In genomic region chr10:4625300-4625699, GRCm38 (mm10) we compare ENCODE assay signal across 18 mouse cellular contexts. TPM values are rescaled to one million over a fixed set of nuclear protein-coding genes. Genes with fewer than 3 reads are reported as not detected.
A peak's percentile ranks its signal among the peaks of the same experiment; 100 is the strongest.
DNase-seq lines count a peak whose midpoint lies in the region; ATAC-seq and TF ChIP-seq lines count a peak whose summit lies in the region.
"Had no signal": no experiment of that assay in that cellular context is flagged by ENCODE, and none has a peak within 500 bp of the region (broad histone marks: within the 10 kb centered on the region; RNA-seq: fewer than 3 reads in every experiment).

No protein-coding gene starts in this region.

- no peaks in the 10 kb centered on the region for H3K27me3 ChIP-seq in intestine, embryonic 14.5 days (replicated peaks; ENCODE audit: control insufficient read depth, insufficient read depth, low read length)
- H3K27me3 ChIP-seq in intestine, embryonic 15.5 days (replicated peaks): no peaks in the 10 kb centered on the region
- H3K27me3 ChIP-seq in liver, embryonic 13.5 days: no peaks in the 10 kb centered on the region
- no peaks in the 10 kb centered on the region for H3K27me3 ChIP-seq in liver, embryonic 12.5 days (replicated peaks)
- H3K27me3 ChIP-seq in stomach, embryonic 15.5 days (replicated peaks): no peaks in the 10 kb centered on the region
- no peaks in the 10 kb centered on the region for H3K27me3 ChIP-seq in stomach, postnatal 0 days (ENCODE audit: control insufficient read depth, insufficient read depth, low read length)
- H3K27me3 ChIP-seq: embryonic facial prominence, embryonic 12.5 days; forebrain, embryonic 15.5 days had no signal

- no peak for TF ChIP-seq EP300 in stomach, postnatal 0 days (optimal IDR thresholded peaks at IDR 0.05)

- ATAC-seq in intestine, embryonic 14.5 days (replicated peaks; ENCODE audit: low FRiP score, low TSS enrichment, low read depth): no peak
- no peak for ATAC-seq in intestine, embryonic 15.5 days
- peak; percentile 48 for ATAC-seq in liver, embryonic 13.5 days (ENCODE audit: low read depth)
- no peak for ATAC-seq in liver, embryonic 12.5 days
- 0 out of 2 replicates have a peak, but pooled peaks have one; percentile 22 for ATAC-seq in stomach, embryonic 15.5 days (ENCODE audit: insufficient read depth, low FRiP score, low read depth)
- ATAC-seq in stomach, postnatal 0 days (ENCODE audit: low FRiP score, low TSS enrichment): no peak
- ATAC-seq: forebrain, embryonic 15.5 days had no signal

- no peaks in the 10 kb centered on the region for H3K4me1 ChIP-seq in intestine, embryonic 14.5 days (replicated peaks; ENCODE audit: control insufficient read depth, insufficient read depth, low read length)
- no peaks in the 10 kb centered on the region for H3K4me1 ChIP-seq in intestine, embryonic 15.5 days (replicated peaks)
- no peaks in the 10 kb centered on the region for H3K4me1 ChIP-seq in liver, embryonic 13.5 days (replicated peaks)
- H3K4me1 ChIP-seq in liver, embryonic 12.5 days: no peaks in the 10 kb centered on the region
- H3K4me1 ChIP-seq in stomach, embryonic 15.5 days: no peaks in the 10 kb centered on the region
- H3K4me1 ChIP-seq in stomach, postnatal 0 days (replicated peaks; ENCODE audit: control insufficient read depth, insufficient read depth): no peaks in the 10 kb centered on the region
- H3K4me1 ChIP-seq: embryonic facial prominence, embryonic 12.5 days; forebrain, embryonic 15.5 days had no signal

- H3K27ac ChIP-seq in intestine, embryonic 14.5 days (ENCODE audit: low read depth): no peak overlapping the region
- no peak overlapping the region for H3K27ac ChIP-seq in intestine, embryonic 15.5 days
- no peak overlapping the region for H3K27ac ChIP-seq in liver, embryonic 13.5 days
- no peak overlapping the region for H3K27ac ChIP-seq in liver, embryonic 12.5 days
- H3K27ac ChIP-seq in stomach, embryonic 15.5 days: no peak overlapping the region
- H3K27ac ChIP-seq in stomach, postnatal 0 days (replicated peaks): no peak overlapping the region
- H3K27ac ChIP-seq: embryonic facial prominence, embryonic 12.5 days; forebrain, embryonic 15.5 days had no signal

- 53% methylated on average over 6 of the region's 6 CpGs for WGBS in intestine, embryonic 14.5 days
- 39% methylated on average over 6 of the region's 6 CpGs for WGBS in intestine, embryonic 15.5 days
- WGBS in liver, embryonic 13.5 days (ENCODE audit: insufficient replicate concordance): 54% methylated on average over 6 of the region's 6 CpGs
- WGBS in liver, embryonic 12.5 days (ENCODE audit: insufficient replicate concordance): 54% methylated on average over 6 of the region's 6 CpGs
- 56% methylated on average over 6 of the region's 6 CpGs for whole genome bisulfite sequencing in stomach, embryonic 15.5 days
- WGBS in stomach, postnatal 0 days: 47% methylated on average over 6 of the region's 6 CpGs

- peak; percentile 44 for DNase-seq in intestine, embryonic 14.5 days (ENCODE audit: low spot score)
- no peak for DNase-seq in liver, embryonic 13.5 days
- DNase-seq in stomach, postnatal 0 days (ENCODE audit: low spot score): no peak
- no peak for DNase-seq in cerebellum, adult 9-11 months
- DNase-seq: adrenal gland, postnatal 10 days; B cell, adult 2 months; cerebellum, adult 11 months; cerebellum, adult 8-10 months; cerebellum, postnatal 25 days; gastrocnemius, postnatal 36 days; heart, adult 11 months; heart, postnatal 10 days; heart, postnatal 4 days had no signal

- no peak overlapping the region for H3K4me3 ChIP-seq in intestine, embryonic 14.5 days (ENCODE audit: low read depth, low read length)
- no peak overlapping the region for H3K4me3 ChIP-seq in intestine, embryonic 15.5 days (replicated peaks)
- H3K4me3 ChIP-seq in liver, embryonic 13.5 days (replicated peaks): no peak overlapping the region
- H3K4me3 ChIP-seq in liver, embryonic 12.5 days: no peak overlapping the region
- no peak overlapping the region for H3K4me3 ChIP-seq in stomach, embryonic 15.5 days (replicated peaks)
- no peak overlapping the region for H3K4me3 ChIP-seq in stomach, postnatal 0 days (ENCODE audit: low read depth, low read length)
- H3K4me3 ChIP-seq: embryonic facial prominence, embryonic 12.5 days; forebrain, embryonic 15.5 days had no signal

- no peak overlapping the region for H3K4me2 ChIP-seq in intestine, embryonic 14.5 days (ENCODE audit: low read length)
- H3K4me2 ChIP-seq in intestine, embryonic 15.5 days (replicated peaks): no peak overlapping the region
- no peak overlapping the region for H3K4me2 ChIP-seq in liver, embryonic 13.5 days
- H3K4me2 ChIP-seq in liver, embryonic 12.5 days: no peak overlapping the region
- H3K4me2 ChIP-seq in stomach, embryonic 15.5 days: no peak overlapping the region
- H3K4me2 ChIP-seq in stomach, postnatal 0 days (replicated peaks; ENCODE audit: low read depth): no peak overlapping the region
- H3K4me2 ChIP-seq: embryonic facial prominence, embryonic 12.5 days; forebrain, embryonic 15.5 days had no signal

- H3K9ac ChIP-seq in intestine, embryonic 14.5 days (ENCODE audit: low read length): no peak overlapping the region
- no peak overlapping the region for H3K9ac ChIP-seq in intestine, embryonic 15.5 days
- H3K9ac ChIP-seq in liver, embryonic 13.5 days: no peak overlapping the region
- no peak overlapping the region for H3K9ac ChIP-seq in liver, embryonic 12.5 days
- H3K9ac ChIP-seq in stomach, embryonic 15.5 days: no peak overlapping the region
- no peak overlapping the region for H3K9ac ChIP-seq in stomach, postnatal 0 days (ENCODE audit: low read length)
- H3K9ac ChIP-seq: embryonic facial prominence, embryonic 12.5 days; forebrain, embryonic 15.5 days had no signal

- no peaks in the 10 kb centered on the region for H3K9me3 ChIP-seq in intestine, embryonic 14.5 days (ENCODE audit: control insufficient read depth, low read length)
- no peaks in the 10 kb centered on the region for H3K9me3 ChIP-seq in intestine, embryonic 15.5 days
- H3K9me3 ChIP-seq in liver, embryonic 13.5 days (replicated peaks): no peaks in the 10 kb centered on the region
- H3K9me3 ChIP-seq in liver, embryonic 12.5 days (replicated peaks): no peaks in the 10 kb centered on the region
- no peaks in the 10 kb centered on the region for H3K9me3 ChIP-seq in stomach, embryonic 15.5 days
- H3K9me3 ChIP-seq in stomach, postnatal 0 days (ENCODE audit: control insufficient read depth, low read length): no peaks in the 10 kb centered on the region
- H3K9me3 ChIP-seq: embryonic facial prominence, embryonic 12.5 days; forebrain, embryonic 15.5 days had no signal

- no peak for TF ChIP-seq CTCF in stomach, postnatal 0 days (IDR thresholded peaks at IDR 0.05; ENCODE audit: low read depth)

- no peaks in the 10 kb centered on the region for H3K36me3 ChIP-seq in intestine, embryonic 14.5 days (ENCODE audit: control insufficient read depth, insufficient read depth, low read length)
- H3K36me3 ChIP-seq in intestine, embryonic 15.5 days: no peaks in the 10 kb centered on the region
- no peaks in the 10 kb centered on the region for H3K36me3 ChIP-seq in liver, embryonic 13.5 days
- H3K36me3 ChIP-seq in liver, embryonic 12.5 days: no peaks in the 10 kb centered on the region
- H3K36me3 ChIP-seq in stomach, embryonic 15.5 days: no peaks in the 10 kb centered on the region
- H3K36me3 ChIP-seq in stomach, postnatal 0 days (ENCODE audit: control insufficient read depth, insufficient read depth, low read length): no peaks in the 10 kb centered on the region
- H3K36me3 ChIP-seq: embryonic facial prominence, embryonic 12.5 days; forebrain, embryonic 15.5 days had no signal

RNA-seq across cellular contexts. Expression of gene Esr1, which starts 13.9 kb away (rescaled TPM):
- 0.34 and 0.70 TPM in 2 replicates for polyA plus RNA-seq in intestine, embryonic 14.5 days (2014; fragmentation: Nextera tagmentation; extraction: Ambion mirVana)
- polyA plus RNA-seq in intestine, embryonic 15.5 days (2015; fragmentation: Nextera tagmentation; extraction: Ambion mirVana): 0.59 and 0.63 TPM in 2 replicates
- polyA plus RNA-seq in liver, embryonic 13.5 days (2015; fragmentation: Nextera tagmentation; extraction: Ambion mirVana): 0.03 and 0.12 TPM in 2 replicates
- 0.01 and 0.10 TPM in 2 replicates for polyA plus RNA-seq in liver, embryonic 12.5 days (2016; fragmentation: Nextera tagmentation; extraction: Ambion mirVana)
- polyA plus RNA-seq in stomach, embryonic 15.5 days (2015; fragmentation: Nextera tagmentation; extraction: Ambion mirVana): 0.75 and 0.86 TPM in 2 replicates
- polyA plus RNA-seq in stomach, postnatal 0 days (2015; fragmentation: Nextera tagmentation; extraction: Ambion mirVana): 0.45 and 0.57 TPM in 2 replicates

Comparison
In these comparisons a context has a peak if more than half of its experiments do, and no peak if none do; other contexts are left out.
1. ATAC-seq: peak in liver, embryonic 13.5 days (single experiment) and stomach, embryonic 15.5 days (single experiment); none in intestine, embryonic 14.5 days (single experiment), intestine, embryonic 15.5 days (single experiment), liver, embryonic 12.5 days (single experiment) and stomach, postnatal 0 days (single experiment).